Mouse (Mus musculus) small intestine, adult 2 months (tissue): ENCODE results near the gene Atg4b.

ENCODE experiments used
- CTCF ChIP-seq: fragments of 200-500 bp; IDR thresholded peaks from 2 replicates; pipeline ENCODE4 v1.5.1; 2012; ENCODE audit warnings: low read depth, mild to moderate bottlenecking, control low read depth, inconsistent platforms, low read length, moderate library complexity, mixed read lengths; ENCODE audit not compliant: insufficient replicate concordance, insufficient read length; ENCODE audit errors: extremely low read depth
- POLR2A ChIP-seq: fragments of 200-500 bp; IDR thresholded peaks from 2 replicates; pipeline ENCODE4 v1.6.1; 2012; ENCODE audit warnings: low read depth, mild to moderate bottlenecking, control low read depth, inconsistent platforms, low read length, moderate library complexity

DNA sequence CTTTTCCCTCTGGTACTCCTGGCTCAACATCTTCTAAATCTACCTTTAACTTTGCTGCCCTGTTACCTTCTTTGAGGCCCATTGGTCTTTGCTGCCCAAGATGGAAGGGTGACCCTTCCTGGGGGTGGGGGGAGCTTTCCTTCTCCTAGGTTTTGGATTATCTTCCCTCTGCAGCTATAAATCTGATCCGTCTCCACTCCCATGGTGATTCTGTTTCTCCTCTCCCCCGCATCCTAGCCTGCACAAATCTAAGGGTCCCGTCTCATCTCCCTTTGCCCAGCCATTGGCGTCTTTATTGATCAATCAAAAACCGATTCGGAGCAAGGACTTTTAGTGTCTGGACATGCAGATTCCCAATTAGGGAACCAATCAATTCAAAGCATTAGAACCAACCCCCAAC, 16.3 kb downstream of the Atg4b start:
- TF ChIP-seq CTCF (no peak), POLR2A (no peak)
